Mouse (Mus musculus): ENCODE measurements around the gene Prss42. TPM values are rescaled to one million over a fixed set of nuclear protein-coding genes. Genes with fewer than 3 reads are reported as not detected.

The Prss42 gene
- polyA plus RNA-seq (2014; fragmentation: Illumina TruSeq; extraction: RNeasy Lipid Tissue Mini Kit (QIAGEN cat#74804); ENCODE audit: low read depth, low replicate concordance), result not detected

GRCm38 (mm10) chr9:110797866-110798265 lies at the start of gene Prss42:
Gene Prss42, plus strand, starts transcription at chr9:110798166.

GRCm38 (mm10) chr9:110813789-110814188 lies 15.8 kb downstream of the Prss42 start, which contains the start of gene Prss44:
Gene Prss44, plus strand, starts transcription at chr9:110813994.

GRCm38 (mm10) chr9:110826390-110826789 lies 28.4 kb downstream of the Prss42 start, which contains the start of gene Prss43:
Gene Prss43, plus strand, starts transcription at chr9:110826690.

GRCm38 (mm10) chr9:110834411-110834810 lies 36.4 kb downstream of the Prss42 start, which contains the start of gene Prss45:
Gene Prss45, plus strand, starts transcription at chr9:110834588.

GRCm38 (mm10) chr9:110844206-110844605 lies 46.2 kb downstream of the Prss42 start, which contains the start of gene Prss46:
Gene Prss46, plus strand, starts transcription at chr9:110844506.

Other genes starting within 250 kb of the Prss42 start
- 2.3 TPM for gene Nradd, start 173.7 kb upstream of the Prss42 start, polyA plus RNA-seq (2014; fragmentation: Illumina TruSeq; extraction: RNeasy Lipid Tissue Mini Kit (QIAGEN cat#74804); ENCODE audit: low read depth, low replicate concordance)
- 9.7 TPM for gene Nbeal2, start 144.0 kb upstream of the Prss42 start, polyA plus RNA-seq (2014; fragmentation: Illumina TruSeq; extraction: RNeasy Lipid Tissue Mini Kit (QIAGEN cat#74804); ENCODE audit: low read depth, low replicate concordance)
- gene Ccdc12, start 141.7 kb upstream of the Prss42 start, polyA plus RNA-seq (2014; fragmentation: Illumina TruSeq; extraction: RNeasy Lipid Tissue Mini Kit (QIAGEN cat#74804); ENCODE audit: low read depth, low replicate concordance), result 89.4 TPM
- 10,021 TPM for gene Myl3, start 56.3 kb upstream of the Prss42 start, polyA plus RNA-seq (2014; fragmentation: Illumina TruSeq; extraction: RNeasy Lipid Tissue Mini Kit (QIAGEN cat#74804); ENCODE audit: low read depth, low replicate concordance)
- gene Pth1r, start 51.0 kb upstream of the Prss42 start, polyA plus RNA-seq (2014; fragmentation: Illumina TruSeq; extraction: RNeasy Lipid Tissue Mini Kit (QIAGEN cat#74804); ENCODE audit: low read depth, low replicate concordance), result 7.8 TPM
- not detected for gene Prss44, start 15.8 kb downstream of the Prss42 start, polyA plus RNA-seq (2014; fragmentation: Illumina TruSeq; extraction: RNeasy Lipid Tissue Mini Kit (QIAGEN cat#74804); ENCODE audit: low read depth, low replicate concordance)
- not detected for gene Prss43, start 28.5 kb downstream of the Prss42 start, polyA plus RNA-seq (2014; fragmentation: Illumina TruSeq; extraction: RNeasy Lipid Tissue Mini Kit (QIAGEN cat#74804); ENCODE audit: low read depth, low replicate concordance)
- not detected for gene Prss45, start 36.4 kb downstream of the Prss42 start, polyA plus RNA-seq (2014; fragmentation: Illumina TruSeq; extraction: RNeasy Lipid Tissue Mini Kit (QIAGEN cat#74804); ENCODE audit: low read depth, low replicate concordance)
- not detected for gene Prss46, start 46.3 kb downstream of the Prss42 start, polyA plus RNA-seq (2014; fragmentation: Illumina TruSeq; extraction: RNeasy Lipid Tissue Mini Kit (QIAGEN cat#74804); ENCODE audit: low read depth, low replicate concordance)
- gene Prss50, start 59.8 kb downstream of the Prss42 start, polyA plus RNA-seq (2014; fragmentation: Illumina TruSeq; extraction: RNeasy Lipid Tissue Mini Kit (QIAGEN cat#74804); ENCODE audit: low read depth, low replicate concordance), result not detected
- 16.9 TPM for gene Als2cl, start 81.7 kb downstream of the Prss42 start, polyA plus RNA-seq (2014; fragmentation: Illumina TruSeq; extraction: RNeasy Lipid Tissue Mini Kit (QIAGEN cat#74804); ENCODE audit: low read depth, low replicate concordance)
- gene Tmie, start 81.9 kb downstream of the Prss42 start, polyA plus RNA-seq (2014; fragmentation: Illumina TruSeq; extraction: RNeasy Lipid Tissue Mini Kit (QIAGEN cat#74804); ENCODE audit: low read depth, low replicate concordance), result 2.2 TPM
- not detected for gene Fam240a, start 118.7 kb downstream of the Prss42 start, polyA plus RNA-seq (2014; fragmentation: Illumina TruSeq; extraction: RNeasy Lipid Tissue Mini Kit (QIAGEN cat#74804); ENCODE audit: low read depth, low replicate concordance)
- not detected for gene Tdgf1, start 148.0 kb downstream of the Prss42 start, polyA plus RNA-seq (2014; fragmentation: Illumina TruSeq; extraction: RNeasy Lipid Tissue Mini Kit (QIAGEN cat#74804); ENCODE audit: low read depth, low replicate concordance)
- gene Lrrc2, start 153.4 kb downstream of the Prss42 start, polyA plus RNA-seq (2014; fragmentation: Illumina TruSeq; extraction: RNeasy Lipid Tissue Mini Kit (QIAGEN cat#74804); ENCODE audit: low read depth, low replicate concordance), result 288 TPM
- 5.5 TPM for gene Rtp3, start 192.4 kb downstream of the Prss42 start, polyA plus RNA-seq (2014; fragmentation: Illumina TruSeq; extraction: RNeasy Lipid Tissue Mini Kit (QIAGEN cat#74804); ENCODE audit: low read depth, low replicate concordance)
- gene Ltf, start 221.1 kb downstream of the Prss42 start, polyA plus RNA-seq (2014; fragmentation: Illumina TruSeq; extraction: RNeasy Lipid Tissue Mini Kit (QIAGEN cat#74804); ENCODE audit: low read depth, low replicate concordance), result not detected